Mouse (Mus musculus) layer of hippocampus, adult 8-10 months (tissue): ENCODE data around the gene Slc34a2. TPM values are rescaled to one million over a fixed set of nuclear protein-coding genes. Genes with fewer than 3 reads are reported as not detected.

ENCODE experiments used
- DNase-seq, 2 experiments: peaks; one replicate each; pipeline ENCODE4 v3.0.0; 2022; ENCODE audit warnings: low spot score in 2 of 2
- total RNA-seq, 4 experiments: library from RNA; stranded (reverse); gene quantifications; 2 replicates each; pipeline ENCODE4 v1.2.4; 2022

Gene Slc34a2
- total RNA-seq, 4 experiments from 2014 or later: not detected

DNA sequence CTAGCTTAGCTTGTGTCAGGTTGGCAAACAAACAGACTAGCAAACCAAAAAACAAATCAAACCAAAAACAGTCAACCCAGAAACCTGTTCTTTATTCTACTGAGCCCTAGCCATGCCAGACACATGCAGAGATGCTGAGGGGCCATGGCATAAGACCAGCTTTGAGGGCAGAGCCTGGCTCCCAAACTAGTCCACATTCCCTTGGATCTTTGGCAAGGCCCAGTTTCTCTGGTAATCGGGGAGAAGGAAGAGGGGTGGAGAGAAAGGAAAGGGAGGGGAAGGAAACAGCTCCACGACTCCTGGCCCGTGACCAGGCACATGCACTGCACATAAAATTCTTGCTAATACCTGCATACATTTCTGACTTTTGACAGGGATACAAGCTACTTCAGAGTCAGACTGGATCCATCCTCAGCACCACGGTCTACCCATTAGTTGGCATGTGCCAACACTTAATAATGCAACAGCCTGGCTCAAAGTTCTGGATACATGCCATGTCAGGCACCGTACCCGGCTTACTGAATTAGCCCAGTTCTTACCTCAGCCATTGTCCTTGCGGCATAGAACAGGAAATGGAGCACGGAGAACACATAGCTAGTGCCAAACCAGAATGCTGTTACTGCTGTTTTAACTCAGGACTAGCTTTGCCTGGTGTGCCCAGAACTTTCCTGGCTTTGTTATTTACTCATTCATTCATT lies 12.5 kb upstream of the Slc34a2 start:
- DNase-seq: peak in 1 of 2 experiments; percentile 13

DNA sequence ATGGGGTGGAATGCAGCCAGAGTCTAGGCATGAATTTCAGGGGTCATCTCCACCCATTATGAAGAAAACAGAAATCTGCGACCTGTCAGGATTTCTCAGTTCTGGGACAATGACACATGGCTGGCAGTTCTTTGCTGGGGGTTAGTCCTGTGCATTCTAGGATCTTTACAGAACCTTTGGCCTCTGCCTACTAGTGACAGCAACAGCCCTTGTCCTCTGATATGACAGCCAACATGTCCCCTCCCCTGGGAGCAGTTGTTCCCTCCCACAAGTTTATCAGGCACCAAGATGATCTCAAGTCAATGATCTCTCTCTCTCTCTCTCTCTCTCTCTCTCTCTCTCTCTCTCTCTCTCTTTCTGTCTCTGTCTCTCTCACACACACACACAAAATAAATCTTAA lies 6.5 kb upstream of the Slc34a2 start:
- DNase-seq: no peak

DNA sequence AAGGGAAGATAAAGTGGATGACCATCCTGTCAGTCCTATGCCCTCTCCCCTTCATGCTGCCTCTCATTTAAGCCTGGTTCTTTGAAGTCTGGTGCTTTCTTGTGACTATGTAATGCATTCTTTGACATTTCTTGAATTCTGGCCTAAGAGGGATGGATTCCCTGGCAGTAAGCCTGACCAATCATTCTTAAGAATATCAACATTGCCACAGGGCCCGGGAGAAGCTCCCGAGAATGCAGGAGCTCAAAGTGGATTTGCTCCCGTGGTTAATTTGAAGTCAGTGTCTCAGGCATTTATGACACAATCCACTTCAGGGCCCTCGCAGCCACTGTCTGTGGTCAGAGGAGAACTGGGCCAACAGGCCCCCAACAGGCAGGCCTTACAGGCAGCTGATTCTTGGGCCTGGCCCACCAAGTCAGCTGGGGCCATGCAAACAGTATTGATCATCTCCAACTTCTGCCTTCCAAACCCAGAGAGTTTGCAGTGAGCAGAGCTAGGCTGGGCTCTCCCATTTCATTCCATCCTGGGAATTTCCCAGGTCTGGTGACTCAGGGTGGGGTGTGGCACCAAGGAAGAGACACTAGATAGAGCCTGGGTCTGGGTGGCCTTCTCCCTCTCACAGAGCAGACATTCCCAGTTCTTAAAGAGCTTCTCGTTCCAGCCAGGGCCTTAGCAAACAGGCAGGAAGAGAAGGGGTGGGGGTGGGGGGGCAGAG lies 4.3 kb downstream of the Slc34a2 start:
- DNase-seq: no peak

GRCm38 (mm10) chr5:53042771-53043371 lies 5.0 kb downstream of the Slc34a2 start:
- no peak for DNase-seq

GRCm38 (mm10) chr5:53043716-53044115 lies 5.8 kb downstream of the Slc34a2 start:
- DNase-seq: no peak

- DNase-seq: no peak
These were observed 10.1 kb downstream of the Slc34a2 start for GRCm38 (mm10) chr5:53047951-53048350.

- no peak for DNase-seq
These were observed 10.7 kb downstream of the Slc34a2 start for GRCm38 (mm10) chr5:53048599-53048998.

DNA sequence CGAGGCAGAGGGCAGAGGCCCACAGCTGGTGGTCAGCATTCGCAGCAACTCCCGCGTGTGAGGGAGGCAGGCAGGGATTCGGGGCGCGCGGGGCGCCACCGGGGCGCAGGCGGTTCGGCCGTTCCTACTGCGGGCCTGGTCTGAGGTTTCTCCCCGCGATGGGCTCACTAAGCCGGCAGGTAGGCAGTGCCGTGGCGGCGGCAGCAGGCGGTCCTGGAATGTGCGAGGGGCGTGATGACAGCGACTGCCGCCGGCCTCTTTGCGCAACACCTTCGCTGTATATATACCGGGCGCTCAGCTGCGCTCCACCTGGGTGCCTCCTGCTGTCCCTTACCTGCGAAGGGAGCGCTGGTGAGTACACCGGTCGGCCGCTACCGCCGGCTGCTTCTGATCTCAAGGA lies 11.2 kb downstream of the Slc34a2 start:
- no peak for DNase-seq

DNA sequence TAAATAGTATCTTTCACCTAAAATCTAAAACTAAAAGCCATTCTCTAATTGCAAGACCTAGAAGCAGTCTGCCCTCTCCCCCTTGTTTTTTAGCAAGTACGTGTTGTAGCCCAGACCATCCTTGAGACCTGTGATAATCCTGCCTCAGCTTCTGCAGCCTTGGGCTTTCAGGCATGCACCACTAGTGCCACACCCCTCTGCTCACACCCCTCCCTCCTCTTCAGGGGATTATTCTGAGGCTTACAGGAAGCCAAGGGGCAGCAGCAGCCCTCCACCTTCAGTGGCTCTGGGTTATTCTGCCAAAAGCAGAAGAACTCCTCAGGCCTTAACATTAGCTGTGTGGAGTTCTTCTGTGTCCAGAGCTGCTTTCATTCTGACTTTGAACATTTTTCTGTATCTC lies 13.1 kb downstream of the Slc34a2 start:
- DNase-seq: no peak

DNA sequence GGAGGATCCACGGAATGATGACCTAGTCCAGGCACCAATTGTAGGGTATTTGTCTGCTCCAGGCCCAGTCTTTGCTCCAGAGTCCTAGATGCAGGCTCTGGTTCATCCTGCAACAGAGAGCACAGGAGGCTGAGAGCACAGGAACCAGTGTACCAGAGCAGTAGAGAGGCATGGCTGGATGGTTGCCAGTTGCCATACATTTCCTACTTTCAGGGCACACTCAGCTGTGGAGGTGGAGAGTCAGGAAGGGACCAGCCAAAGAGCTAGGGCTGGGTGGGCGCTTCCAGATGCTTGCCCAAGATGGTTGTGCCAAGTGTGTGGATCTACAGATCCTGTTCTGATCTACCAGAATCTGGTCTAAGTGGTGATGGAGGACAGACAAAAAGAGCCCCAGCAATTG lies 15.4 kb downstream of the Slc34a2 start:
- DNase-seq: no peak

DNA sequence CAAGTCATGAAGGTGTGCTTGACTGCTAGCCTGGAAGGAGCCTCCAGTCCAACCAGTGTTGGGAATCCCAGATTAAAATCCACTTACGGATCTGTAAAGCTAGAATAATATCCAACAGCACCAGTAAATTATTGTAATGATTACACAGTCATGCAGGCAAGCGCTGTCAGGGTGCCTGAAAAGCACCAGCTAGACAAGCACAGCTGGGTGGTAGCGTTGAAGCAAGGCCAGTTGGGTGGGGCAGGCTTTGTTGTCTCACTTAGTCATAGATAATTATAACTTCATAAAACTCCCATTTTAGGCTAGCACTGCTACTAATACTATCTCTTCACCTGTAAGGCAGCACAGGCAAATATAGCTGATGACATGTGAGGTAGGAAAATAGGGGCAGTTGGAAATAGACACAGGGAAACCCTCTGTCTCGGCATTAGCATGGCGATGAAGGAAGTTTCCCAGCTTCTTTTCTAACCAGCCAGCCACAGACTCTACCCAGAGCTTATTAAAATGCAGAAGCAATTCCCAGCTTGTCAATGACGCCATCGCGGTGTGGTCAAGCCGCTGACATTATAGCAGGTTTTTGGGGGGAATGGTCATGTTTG lies 23.8 kb downstream of the Slc34a2 start:
- DNase-seq: no peak

- DNase-seq: no peak
These were observed 36.7 kb downstream of the Slc34a2 start for GRCm38 (mm10) chr5:53074553-53074952.

DNA sequence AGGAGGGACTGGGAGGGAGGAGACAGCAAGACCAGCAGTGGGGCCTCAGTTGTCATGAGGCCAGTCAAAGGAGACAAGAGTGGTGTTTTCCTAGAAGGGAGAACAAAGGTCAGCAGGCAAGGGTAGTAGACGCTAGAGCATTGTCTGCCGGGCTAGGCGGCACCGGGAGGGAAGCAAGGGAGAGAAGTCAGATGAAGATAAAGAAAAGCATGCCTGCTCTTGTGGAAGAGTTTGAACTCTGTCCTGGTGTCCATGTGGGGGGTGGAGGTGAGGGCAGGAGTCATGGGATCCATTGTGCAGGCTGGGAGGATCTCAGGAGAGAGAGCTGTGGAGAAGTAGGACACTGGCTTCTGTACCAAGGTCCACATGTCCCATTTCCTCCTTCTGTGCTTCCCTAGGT lies 40.6 kb downstream of the Slc34a2 start:
- DNase-seq: no peak

DNA sequence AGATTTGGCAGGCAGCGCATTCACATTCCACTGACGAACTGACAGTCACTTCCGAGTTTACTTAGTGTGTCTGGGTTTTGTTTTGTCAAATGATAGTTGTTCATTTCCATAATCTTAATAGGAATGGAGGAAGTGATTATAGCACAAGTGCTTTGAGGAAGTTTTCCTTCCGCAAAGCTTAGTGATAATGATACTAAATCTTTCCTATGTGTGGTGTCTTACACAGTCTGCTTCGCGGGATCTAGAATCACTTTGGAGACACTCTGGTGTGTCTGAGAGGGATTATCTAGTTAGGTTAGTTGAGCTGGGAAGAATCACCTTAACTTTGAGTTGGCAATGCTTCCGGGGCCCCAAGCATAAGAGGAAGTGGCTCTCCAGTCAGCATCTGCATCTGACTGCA lies 49.6 kb downstream of the Slc34a2 start:
- no peak for DNase-seq

GRCm38 (mm10) chr5:53091331-53091730 lies 53.5 kb downstream of the Slc34a2 start:
- no peak for DNase-seq

DNA sequence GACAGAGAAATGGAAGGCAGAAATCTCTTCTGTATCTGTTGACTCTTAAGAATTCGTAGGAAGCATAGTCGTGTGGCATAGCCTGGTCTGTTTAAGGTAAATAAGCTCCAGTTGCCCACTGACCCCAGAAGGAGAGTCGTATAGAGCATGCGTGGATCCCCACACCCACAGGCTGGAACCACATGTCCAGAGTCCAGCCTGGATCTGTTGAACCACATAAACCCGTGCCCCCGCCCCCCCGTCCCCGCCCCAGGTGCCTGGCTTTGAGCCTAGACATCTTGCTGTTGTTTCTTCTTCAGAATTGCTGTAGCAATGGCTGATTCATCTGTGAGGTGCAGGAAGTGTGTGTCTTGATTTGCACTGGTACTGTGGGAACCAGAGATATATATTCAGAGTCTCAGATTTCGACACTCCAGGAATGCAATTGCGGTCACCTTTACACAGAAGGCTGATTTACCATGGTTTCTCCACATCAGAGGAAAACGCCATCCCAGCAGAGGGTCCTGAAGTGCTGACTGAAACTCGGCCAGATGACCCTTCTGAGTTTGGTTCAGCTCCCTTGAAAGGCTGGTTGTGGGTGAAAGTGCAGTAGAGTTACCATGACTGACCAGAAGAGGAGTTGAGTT lies 64.1 kb downstream of the Slc34a2 start:
- DNase-seq: no peak

- DNase-seq: no peak
These were observed 66.4 kb downstream of the Slc34a2 start for GRCm38 (mm10) chr5:53104177-53104855.

DNA sequence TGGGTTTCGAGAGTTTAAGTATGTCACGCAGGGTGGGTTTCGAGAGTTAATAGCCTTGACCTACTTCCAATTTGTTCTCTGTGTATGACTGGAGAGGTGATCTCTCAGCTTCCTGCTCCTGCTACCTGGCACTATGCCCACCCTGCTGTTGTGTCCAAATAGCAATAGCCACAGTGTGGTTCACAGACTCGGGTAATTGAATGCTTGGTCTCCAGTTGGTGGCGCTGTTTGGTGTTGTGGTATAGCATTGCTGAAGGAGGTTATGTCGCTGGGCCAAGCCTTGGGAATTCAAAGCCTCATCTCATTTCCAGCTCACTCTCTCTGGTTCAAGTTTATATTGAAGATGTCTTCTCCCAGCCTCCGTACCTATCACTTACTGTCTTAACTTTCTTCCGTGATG lies 67.8 kb downstream of the Slc34a2 start:
- no peak for DNase-seq

GRCm38 (mm10) chr5:53106125-53106524 lies 68.2 kb downstream of the Slc34a2 start:
- DNase-seq: no peak

DNA sequence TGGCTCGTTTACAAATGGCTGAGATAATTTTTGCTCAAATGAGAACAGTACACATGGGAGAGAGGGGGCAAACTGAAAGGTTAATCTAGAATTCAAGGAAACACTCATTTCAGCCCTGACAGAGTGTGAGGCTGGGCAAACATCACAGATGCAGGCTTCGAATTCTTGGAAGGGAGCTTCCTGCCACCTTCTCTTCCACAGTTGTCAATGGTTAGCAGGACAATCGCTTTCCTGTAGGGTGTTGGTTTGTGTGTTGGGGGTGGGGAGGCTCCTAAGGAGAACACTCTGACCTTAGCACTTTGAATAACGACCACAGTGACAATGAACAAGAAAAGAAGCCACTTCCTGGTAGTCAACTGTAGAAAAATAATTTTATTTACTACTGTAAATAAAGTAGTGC lies 68.8 kb downstream of the Slc34a2 start:
- no peak for DNase-seq

GRCm38 (mm10) chr5:53108026-53108425 lies 70.1 kb downstream of the Slc34a2 start:
- DNase-seq: no peak
